Mouse (Mus musculus) liver, embryonic 16.5 days (tissue): ENCODE data around the gene Naip2. TPM values are rescaled to one million over a fixed set of nuclear protein-coding genes. Genes with fewer than 3 reads are reported as not detected.
"Not testable (repeated sequence)": the region's sequence is repeated elsewhere in the genome, so short reads cannot be mapped to it uniquely, and the experiment has no call there.

Experiments
- ATAC-seq: fragments of 200-750 bp; cut with Nextera tagmentation; 2 replicates; pipeline ENCODE4 v1.8.0; 2017; ENCODE audit warnings: low read depth, mild to moderate bottlenecking, moderate number of reproducible peaks, moderate library complexity
- H3K27ac ChIP-seq: fragments of 300-500 bp; sonication (generic); 2 replicates; pipeline ENCODE4 v1.5.1; 2014; ENCODE audit warnings: mild to moderate bottlenecking, low read length
- H3K27me3 ChIP-seq: fragments of 300-500 bp; sonication (generic); 2 replicates; pipeline ENCODE4 v1.6.1; 2014; ENCODE audit warnings: low read depth, low read length, mixed read lengths; ENCODE audit not compliant: control insufficient read depth, insufficient read depth
- H3K36me3 ChIP-seq: fragments of 300-500 bp; sonication (generic); 2 replicates; pipeline ENCODE4 v1.6.1; 2014; ENCODE audit warnings: mild to moderate bottlenecking; ENCODE audit not compliant: control insufficient read depth, insufficient read depth
- H3K4me1 ChIP-seq: fragments of 300-500 bp; sonication (generic); 2 replicates; pipeline ENCODE4 v1.6.1; 2014; ENCODE audit warnings: low read depth, low read length, mixed read lengths; ENCODE audit not compliant: control insufficient read depth
- H3K4me2 ChIP-seq: fragments of 300-500 bp; sonication (generic); 2 replicates; pipeline ENCODE4 v1.6.1; 2014; ENCODE audit warnings: low read depth, low read length, mixed read lengths
- H3K4me3 ChIP-seq: fragments of 300-500 bp; sonication (generic); 2 replicates; pipeline ENCODE4 v1.5.1; 2014; ENCODE audit warnings: low read depth, mild to moderate bottlenecking, low read length
- H3K9ac ChIP-seq: fragments of 300-500 bp; sonication (generic); 2 replicates; pipeline ENCODE4 v1.6.1; 2014; ENCODE audit warnings: low read depth, low read length
- H3K9me3 ChIP-seq: fragments of 300-500 bp; sonication (generic); replicated peaks from 2 replicates; pipeline ENCODE4 v1.6.1; 2016; ENCODE audit warnings: low read length; ENCODE audit not compliant: control insufficient read depth
- WGBS: fragments of 180-500 bp; shearing (Covaris S2); extraction: QIAGEN DNeasy Blood & Tissue Kit; methylation state at CpG from one replicate; pipeline ENCODE4 v1.1.7; 2014; ENCODE audit not compliant: insufficient replicate concordance; 5-methylcytosine and 5-hydroxymethylcytosine counted together
- polyA plus RNA-seq: library from polyadenylated mRNA; unstranded; fragments of >200 nt; fragmentation: Nextera tagmentation; extraction: Ambion mirVana; gene quantifications from 2 replicates; pipeline ENCODE4 v1.2.1, GENCODE M21; 2015

Gene Naip2
- polyA plus RNA-seq, result 1.7 and 1.8 TPM in 2 replicates

DNA sequence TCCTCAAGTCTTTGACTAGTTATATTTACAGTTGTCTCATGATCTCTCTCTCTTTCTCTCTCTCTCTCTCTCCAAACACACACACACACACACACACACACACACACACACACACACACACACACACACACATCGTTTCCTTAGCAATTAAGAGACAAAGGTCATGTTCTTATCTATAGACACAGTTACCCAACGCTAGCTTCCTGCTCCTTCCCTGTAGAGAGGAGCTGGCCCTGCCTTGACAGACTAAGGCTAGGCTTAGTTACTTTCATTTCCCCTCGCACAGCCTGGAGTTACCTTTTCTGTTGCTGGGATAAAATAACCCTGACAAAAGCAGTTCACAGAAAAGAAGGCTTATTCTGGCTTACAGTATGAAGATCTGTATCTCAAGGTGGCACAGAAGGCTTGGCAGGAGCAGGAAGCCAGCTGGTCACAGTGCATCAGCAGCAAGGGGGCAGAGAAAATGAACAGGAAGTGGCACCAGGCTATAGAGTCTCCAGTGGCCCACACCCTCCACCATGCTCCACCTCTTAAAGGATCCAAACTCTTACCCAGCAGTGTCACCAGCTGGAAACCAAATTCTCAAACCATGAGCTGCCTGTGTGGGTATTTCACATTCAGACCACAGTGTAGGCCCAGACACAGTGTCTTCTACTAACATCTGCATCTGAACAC, at the start of gene Naip2:
Gene Naip2, minus strand, starts transcription at position 434 of the 675 bp plus-strand sequence.
- H3K4me1 ChIP-seq, H3K27me3 ChIP-seq, H3K9me3 ChIP-seq, H3K36me3 ChIP-seq: not testable (repeated sequence)
- ATAC-seq, result peak; percentile 82
- peak within 1 kb of the TSS; percentile 53 for H3K4me3 ChIP-seq
- H3K27ac ChIP-seq, result peak within 1 kb of the TSS; percentile 53
- WGBS, result 4% methylated on average over 3 of the region's 3 CpGs
- peak within 1 kb of the TSS; percentile 16; the same call in 1 of the 2 replicates for H3K9ac ChIP-seq
- H3K4me2 ChIP-seq, result peak within 1 kb of the TSS; percentile 53

DNA sequence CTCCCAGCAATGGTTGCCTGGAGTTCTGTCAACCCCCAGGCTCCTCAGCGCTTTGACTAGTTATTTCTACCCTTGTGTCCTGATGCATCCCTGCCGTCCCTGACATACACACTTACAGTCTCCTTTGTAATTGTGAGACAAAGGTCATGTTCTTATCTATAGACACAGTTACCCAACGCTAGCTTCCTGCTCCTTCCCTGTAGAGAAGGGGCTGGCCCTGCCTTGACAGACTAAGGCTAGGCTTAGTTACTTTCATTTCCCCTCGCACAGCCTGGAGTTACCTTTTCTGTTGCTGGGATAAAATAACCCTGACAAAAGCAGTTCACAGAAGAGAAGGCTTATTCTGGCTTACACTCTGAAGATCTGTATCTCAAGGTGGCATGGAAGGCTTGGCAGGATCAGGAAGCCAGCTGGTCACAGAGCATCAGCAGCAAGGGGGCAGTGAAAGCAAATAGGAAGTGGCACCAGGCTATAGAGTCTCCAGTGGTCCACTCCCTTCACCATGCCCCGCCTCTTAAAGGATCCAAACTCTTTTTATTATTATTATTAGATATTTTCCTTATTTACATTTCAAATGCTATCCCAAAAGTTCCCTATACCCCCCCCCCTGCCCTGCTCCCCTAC, 45.1 kb upstream of the Naip2 start:
- H3K4me1 ChIP-seq, H3K9ac ChIP-seq, H3K27ac ChIP-seq, H3K36me3 ChIP-seq, H3K9me3 ChIP-seq, H3K27me3 ChIP-seq: not testable (repeated sequence)
- Histone ChIP-seq H3K4me2 (peak overlapping the region; percentile 13; the same call in 1 of the 2 replicates), H3K4me3 (peak overlapping the region; percentile 33; the same call in 1 of the 2 replicates)
- 25% methylated on average over 5 of the region's 5 CpGs for WGBS
- ATAC-seq, result peak; percentile 45; the same call in 1 of the 2 replicates

DNA sequence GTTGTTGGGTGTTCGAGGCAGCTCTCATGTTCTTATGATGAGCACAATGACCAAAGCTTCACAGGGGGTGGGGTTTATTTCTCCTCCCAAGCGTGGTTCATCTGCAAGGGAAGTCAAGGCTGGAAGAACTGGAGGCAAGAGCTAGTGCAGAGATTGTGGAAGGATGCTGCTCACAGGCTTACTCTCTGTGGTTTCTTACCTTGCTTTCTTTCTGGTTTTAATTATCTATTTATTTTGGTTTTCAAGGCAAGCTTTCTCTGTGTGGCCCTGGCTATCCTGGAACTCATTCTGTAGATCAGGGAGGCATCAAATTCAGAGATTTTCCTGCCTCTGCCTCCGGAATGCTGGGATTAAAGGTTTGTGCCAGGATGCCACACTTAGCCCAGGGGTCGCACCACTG, 44.3 kb upstream of the Naip2 start, which contains the start of gene Naip5:
Gene Naip5, minus strand, starts transcription at position 101 of the 400 bp plus-strand sequence.
- H3K9me3 ChIP-seq, H3K36me3 ChIP-seq, ATAC-seq, H3K4me1 ChIP-seq, H3K27ac ChIP-seq, H3K27me3 ChIP-seq, H3K9ac ChIP-seq: not testable (repeated sequence)
- Histone ChIP-seq H3K4me2 (peak within 1 kb of the TSS; percentile 13; the same call in 1 of the 2 replicates), H3K4me3 (peak within 1 kb of the TSS; percentile 33; the same call in 1 of the 2 replicates)
- 60% methylated on average over 4 of the region's 4 CpGs for WGBS

DNA sequence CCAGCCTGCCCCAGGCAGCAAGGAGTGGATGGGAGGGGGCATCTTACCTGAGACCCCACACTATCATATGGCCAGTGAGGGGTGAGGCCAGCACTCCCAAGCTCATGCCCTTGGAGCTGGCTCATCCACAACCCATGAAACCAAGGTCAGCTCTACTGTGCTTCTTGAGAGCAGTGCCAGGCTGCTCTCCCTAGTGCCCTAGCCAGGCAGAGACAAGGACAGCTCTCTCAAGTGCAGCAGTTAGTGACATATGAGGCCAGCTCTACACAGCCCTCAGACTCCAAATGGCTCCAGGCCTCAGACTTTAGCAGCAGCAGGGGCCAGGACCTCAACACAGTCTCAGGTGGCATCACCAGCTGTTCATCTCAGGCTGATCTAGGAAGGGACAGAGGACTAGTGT, 41.8 kb upstream of the Naip2 start:
- Histone ChIP-seq H3K9me3 (no peaks in the 10 kb centered on the region), H3K9ac (no peak overlapping the region), H3K36me3 (no peaks in the 10 kb centered on the region), H3K27me3 (no peaks in the 10 kb centered on the region), H3K4me2 (no peak overlapping the region), H3K27ac (no peak overlapping the region), H3K4me3 (no peak overlapping the region), H3K4me1 (no peaks in the 10 kb centered on the region)
- ATAC-seq, result no peak

DNA sequence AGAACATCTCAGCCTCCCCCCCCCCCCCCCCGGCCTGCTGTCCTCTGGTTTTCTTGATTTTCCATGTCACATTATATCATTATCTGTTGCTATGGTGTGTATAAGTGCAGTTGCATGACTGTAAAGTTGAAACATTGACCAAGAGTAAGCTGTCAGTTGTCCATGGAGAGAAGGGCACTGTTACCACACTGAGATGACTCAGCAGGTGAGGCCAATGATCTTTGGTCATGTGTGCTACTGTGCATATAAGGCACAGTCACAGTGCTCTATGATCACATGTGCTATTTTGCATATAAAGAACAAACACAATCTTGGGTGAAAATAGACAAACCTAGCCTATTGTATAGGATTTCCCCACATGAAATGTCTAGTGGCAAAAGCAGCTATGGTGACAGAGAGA, 11.8 kb upstream of the Naip2 start:
- H3K9ac ChIP-seq, H3K9me3 ChIP-seq, ATAC-seq, H3K27me3 ChIP-seq, H3K4me3 ChIP-seq, H3K27ac ChIP-seq, H3K36me3 ChIP-seq, H3K4me1 ChIP-seq, H3K4me2 ChIP-seq: not testable (repeated sequence)
- 89% methylated on average over 1 of the region's 1 CpGs for WGBS

DNA sequence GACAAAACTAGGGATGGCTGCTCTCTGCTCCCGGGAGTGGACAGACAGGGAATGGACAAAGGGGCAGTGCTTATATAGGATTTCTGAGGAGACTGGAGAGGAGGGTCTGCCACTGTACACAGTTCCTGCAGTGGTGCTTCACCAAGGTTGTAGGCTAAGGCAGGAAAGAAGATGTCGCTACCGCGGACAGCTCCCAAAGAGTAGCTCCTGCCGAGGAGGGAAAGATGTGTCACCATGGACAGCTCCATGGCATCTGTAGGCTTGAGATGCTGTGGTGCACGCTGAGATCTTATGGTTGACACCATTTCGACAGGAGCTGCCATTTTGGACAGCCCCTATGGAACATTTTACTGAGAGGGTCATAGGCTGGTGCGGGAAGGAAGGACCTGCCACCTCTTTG, 8.6 kb upstream of the Naip2 start:
- no peak overlapping the region for H3K9ac ChIP-seq
- no peak overlapping the region for H3K4me3 ChIP-seq
- no peaks in the 10 kb centered on the region for H3K36me3 ChIP-seq
- 22% methylated on average over 8 of the region's 8 CpGs for WGBS
- no peaks in the 10 kb centered on the region for H3K4me1 ChIP-seq
- no peak overlapping the region for H3K4me2 ChIP-seq
- ATAC-seq, result no peak
- H3K9me3 ChIP-seq, result no peaks in the 10 kb centered on the region
- no peak overlapping the region for H3K27ac ChIP-seq
- H3K27me3 ChIP-seq, result no peaks in the 10 kb centered on the region

DNA sequence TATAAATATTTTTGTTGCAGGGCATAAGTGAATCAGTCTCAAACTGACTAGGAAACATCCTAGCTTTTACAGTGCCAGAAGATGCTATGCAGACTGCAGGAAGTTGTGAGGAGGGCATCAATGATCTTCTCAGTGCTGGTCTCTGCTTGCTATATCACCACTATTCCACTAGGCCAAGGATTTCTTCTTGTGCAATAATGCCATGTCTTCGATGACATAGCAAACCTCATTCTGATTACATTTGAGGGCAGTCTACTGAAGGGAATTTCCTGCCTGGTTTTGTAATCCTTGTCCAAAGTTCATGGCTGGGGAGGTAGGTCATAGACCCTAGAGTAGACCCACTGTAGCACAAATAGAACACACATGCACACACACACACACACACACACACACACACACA, 1.4 kb upstream of the Naip2 start:
- ATAC-seq, result no peak
- Histone ChIP-seq H3K4me1 (peaks cover 3% of the 10 kb centered on the region), H3K27ac (no peak overlapping the region), H3K27me3 (no peaks in the 10 kb centered on the region), H3K9me3 (no peaks in the 10 kb centered on the region), H3K4me2 (no peak overlapping the region), H3K36me3 (no peaks in the 10 kb centered on the region), H3K4me3 (no peak overlapping the region), H3K9ac (no peak overlapping the region)
- WGBS, result 55% methylated on average over 1 of the region's 1 CpGs

DNA sequence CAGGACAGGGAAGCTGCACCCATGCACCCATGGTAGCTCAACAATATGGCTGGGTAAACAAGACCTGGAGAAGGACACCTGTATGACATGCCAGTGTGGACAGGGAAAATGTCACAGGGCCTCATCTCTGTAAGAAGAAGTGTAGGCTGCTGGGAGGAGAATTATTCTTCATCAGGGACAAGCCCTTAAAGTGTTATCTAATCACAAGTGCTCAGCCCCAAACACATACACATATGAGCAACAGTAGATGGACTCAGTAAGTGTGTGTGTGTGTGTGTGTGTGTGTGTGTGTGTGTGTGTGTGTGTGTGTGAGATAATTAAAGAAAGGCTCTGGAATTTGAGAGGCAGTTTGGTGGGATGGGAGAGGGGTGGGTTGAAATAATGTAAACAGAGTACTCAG, 1.1 kb downstream of the Naip2 start:
- H3K4me3 ChIP-seq, result peak overlapping the region; percentile 53
- H3K9me3 ChIP-seq, result no peaks in the 10 kb centered on the region
- H3K27ac ChIP-seq, result peak overlapping the region; percentile 28; the same call in 1 of the 2 replicates
- peaks cover 3% of the 10 kb centered on the region for H3K4me1 ChIP-seq
- no peaks in the 10 kb centered on the region for H3K36me3 ChIP-seq
- H3K27me3 ChIP-seq, result no peaks in the 10 kb centered on the region
- peak; percentile 45; the same call in 1 of the 2 replicates for ATAC-seq
- peak overlapping the region; percentile 53 for H3K4me2 ChIP-seq
- H3K9ac ChIP-seq, result no peak overlapping the region

DNA sequence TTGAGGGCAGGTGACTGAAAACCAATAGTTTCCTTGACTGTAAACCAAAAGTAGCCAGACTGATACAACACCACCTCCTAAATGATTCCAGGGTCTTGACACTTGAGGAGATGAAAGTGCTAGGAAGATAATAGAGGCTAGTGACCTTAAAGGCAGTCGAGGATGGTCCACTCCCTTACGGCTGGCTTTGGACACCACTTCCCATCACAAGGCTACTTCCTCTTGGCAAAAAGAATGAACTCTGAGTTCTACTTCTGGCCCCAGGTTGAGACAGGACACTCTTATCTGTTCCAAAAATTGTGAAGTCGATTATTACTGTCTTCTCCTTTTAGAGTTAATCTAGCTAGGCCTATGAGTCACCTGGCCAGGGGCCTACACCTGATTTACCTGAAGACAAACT, 6.5 kb downstream of the Naip2 start:
- no peaks in the 10 kb centered on the region for H3K36me3 ChIP-seq
- no peaks in the 10 kb centered on the region for H3K9me3 ChIP-seq
- H3K4me3 ChIP-seq, result no peak overlapping the region
- no peak overlapping the region for H3K27ac ChIP-seq
- no peak overlapping the region for H3K4me2 ChIP-seq
- ATAC-seq, result no peak
- H3K27me3 ChIP-seq, result no peaks in the 10 kb centered on the region
- 55% methylated on average over 3 of the region's 3 CpGs for WGBS
- no peak overlapping the region for H3K9ac ChIP-seq
- no peaks in the 10 kb centered on the region for H3K4me1 ChIP-seq
